Mouse (Mus musculus) adrenal gland, postnatal 4 days (tissue): Measurements from ENCODE around the gene 4931409K22Rik. TPM values are rescaled to one million over a fixed set of nuclear protein-coding genes. Genes with fewer than 3 reads are reported as not detected.

ENCODE experiments used
- DNase-seq, 2 experiments: peaks; one replicate each; pipeline ENCODE4 v3.0.0; 2021 to 2022; ENCODE audit warnings: low spot score in 2 of 2, mixed read lengths in 2 of 2
- microRNA-seq: library from miRNA; unstranded; fragments of <30 nt; microRNA quantifications from one replicate; pipeline ENCODE4 v1.2.0, GENCODE M21; 2021
- total RNA-seq, 2 experiments: library from RNA; stranded (reverse); gene quantifications; 2 replicates each; pipeline ENCODE4 v1.2.3; 2021

Gene 4931409K22Rik
- total RNA-seq, 2 experiments from 2014 or later: 0.11 TPM; not detected in 1

GRCm38 (mm10) chr5:24502786-24503185 lies 53.8 kb downstream of the 4931409K22Rik start:
- no peak for DNase-seq

GRCm38 (mm10) chr5:24500851-24501250 lies 55.8 kb downstream of the 4931409K22Rik start:
- DNase-seq: no peak

- no peak for DNase-seq
Measured at GRCm38 (mm10) chr5:24499113-24499512, 57.5 kb downstream of the 4931409K22Rik start.

- DNase-seq: no peak
Measured at GRCm38 (mm10) chr5:24497526-24497925, 59.1 kb downstream of the 4931409K22Rik start.

GRCm38 (mm10) chr5:24496756-24497155 lies 59.9 kb downstream of the 4931409K22Rik start:
- DNase-seq: no peak

- DNase-seq: no peak
Measured at GRCm38 (mm10) chr5:24495019-24495418, 61.6 kb downstream of the 4931409K22Rik start.

Small RNA genes lying within 50 kb of the gene (microRNA-seq; reads per million reads assigned to microRNA genes)
- gene Mir671: 686 reads per million, percentile 71 among the genes with 10 or more reads in this experiment

Other genes with a start within 250 kb of the 4931409K22Rik start
- 10 to 100 TPM; 38.6 to 42.4 TPM for gene Kcnh2, start 205.2 kb downstream of the 4931409K22Rik start, total RNA-seq
- gene Nos3, start 192.0 kb downstream of the 4931409K22Rik start, total RNA-seq: 10 to 100 TPM; 11.5 to 12.3 TPM
- under 1 TPM; 0.42 to 0.62 TPM for gene Atg9b, start 164.7 kb downstream of the 4931409K22Rik start, total RNA-seq
- 10 to 100 TPM; 73.9 to 84.8 TPM for gene Abcb8, start 163.1 kb downstream of the 4931409K22Rik start, total RNA-seq
- under 1 TPM; 0.20 to 0.22 TPM for gene Asic3, start 143.4 kb downstream of the 4931409K22Rik start, total RNA-seq
- 10 to 100 TPM; 42.6 to 43.9 TPM for gene Cdk5, start 133.3 kb downstream of the 4931409K22Rik start, total RNA-seq
- gene Slc4a2, start 133.0 kb downstream of the 4931409K22Rik start, total RNA-seq: 10 to 100 TPM; 60.8 to 70.1 TPM
- 100 to 1,000 TPM; 108 to 127 TPM for gene Fastk, start 111.5 kb downstream of the 4931409K22Rik start, total RNA-seq
- 10 to 100 TPM; 11.1 to 11.3 TPM for gene Tmub1, start 109.0 kb downstream of the 4931409K22Rik start, total RNA-seq
- gene Agap3, start 104.6 kb downstream of the 4931409K22Rik start, total RNA-seq: 10 to 100 TPM; 88.4 to 89.2 TPM
- under 1 TPM in 1 of 2 experiments, not detected in 1; 0.11 TPM for gene Gbx1, start 29.6 kb downstream of the 4931409K22Rik start, total RNA-seq
- gene Asb10, start 15.8 kb downstream of the 4931409K22Rik start, total RNA-seq: 1 to 10 TPM; 2.6 to 3.0 TPM
- gene Abcf2, start 20.7 kb upstream of the 4931409K22Rik start, total RNA-seq: 10 to 100 TPM; 54.7 to 59.8 TPM
- 10 to 100 TPM; 59.1 to 68.4 TPM for gene Chpf2, start 29.9 kb upstream of the 4931409K22Rik start, total RNA-seq
- 10 to 100 TPM; 27.9 to 30.6 TPM for gene Smarcd3, start 67.6 kb upstream of the 4931409K22Rik start, total RNA-seq
- 10 to 100 TPM; 59.7 to 61.7 TPM for gene Nub1, start 128.7 kb upstream of the 4931409K22Rik start, total RNA-seq
- gene Wdr86, start 173.9 kb upstream of the 4931409K22Rik start, total RNA-seq: 1 to 10 TPM; 6.2 to 9.6 TPM
- gene Crygn, start 201.2 kb upstream of the 4931409K22Rik start, total RNA-seq: 1 to 10 TPM; 6.0 to 6.2 TPM